Mouse (Mus musculus) midbrain, embryonic 14.5 days (tissue): ENCODE results near the gene Olfr658. TPM values are rescaled to one million over a fixed set of nuclear protein-coding genes. Genes with fewer than 3 reads are reported as not detected.
A peak's percentile ranks its signal among the peaks of the same experiment; 100 is the strongest.

Experiments used
- ATAC-seq: fragments of 200-750 bp; cut with Nextera tagmentation; 2 replicates; pipeline ENCODE4 v1.8.0; 2017; ENCODE audit warnings: moderate number of reproducible peaks, moderate library complexity; ENCODE audit not compliant: low FRiP score, low TSS enrichment
- DNase-seq: peaks from one replicate; pipeline ENCODE4 v3.0.0-alpha.2; 2015
- H3K27ac ChIP-seq: fragments of 300-500 bp; sonication (generic); replicated peaks from 2 replicates; pipeline ENCODE4 v1.5.1; 2014; ENCODE audit warnings: mild to moderate bottlenecking, low read depth, low read length, moderate library complexity
- H3K27me3 ChIP-seq: fragments of 300-500 bp; sonication (generic); 2 replicates; pipeline ENCODE4 v1.6.1; 2014; ENCODE audit warnings: low read length, control low read depth, mixed read lengths; ENCODE audit not compliant: control insufficient read depth, insufficient read depth
- H3K36me3 ChIP-seq: fragments of 300-500 bp; sonication (generic); 2 replicates; pipeline ENCODE4 v1.6.1; 2014; ENCODE audit warnings: low read length, control low read depth; ENCODE audit not compliant: control insufficient read depth, insufficient read depth
- H3K4me1 ChIP-seq: fragments of 300-500 bp; sonication (generic); 2 replicates; pipeline ENCODE4 v1.6.1; 2014; ENCODE audit warnings: mild to moderate bottlenecking, antibody characterized with exemption, low read length, control low read depth; ENCODE audit not compliant: control insufficient read depth, insufficient read depth
- H3K4me2 ChIP-seq: fragments of 300-500 bp; sonication (generic); 2 replicates; pipeline ENCODE4 v1.6.1; 2014; ENCODE audit warnings: mild to moderate bottlenecking, low read length, moderate library complexity
- H3K4me3 ChIP-seq: fragments of 300-500 bp; sonication (generic); replicated peaks from 2 replicates; pipeline ENCODE4 v1.5.1; 2014; ENCODE audit warnings: low read depth, low read length
- H3K9ac ChIP-seq: fragments of 300-500 bp; sonication (generic); replicated peaks from 2 replicates; pipeline ENCODE4 v1.6.1; 2014; ENCODE audit warnings: mild to moderate bottlenecking, low read length, moderate library complexity
- H3K9me3 ChIP-seq: fragments of 300-500 bp; sonication (generic); 2 replicates; pipeline ENCODE4 v1.6.1; 2016; ENCODE audit warnings: low read length, control low read depth, mixed read lengths; ENCODE audit not compliant: control insufficient read depth
- WGBS: fragments of 180-500 bp; shearing (Covaris S2); extraction: QIAGEN DNeasy Blood & Tissue Kit; methylation state at CpG from one replicate; pipeline ENCODE4 v1.1.7; 2014; 5-methylcytosine and 5-hydroxymethylcytosine counted together
- polyA plus RNA-seq: library from polyadenylated mRNA; unstranded; fragments of >200 nt; fragmentation: Nextera tagmentation; extraction: Ambion mirVana; gene quantifications from 2 replicates; pipeline ENCODE4 v1.2.1, GENCODE M21; 2014

The Olfr658 gene
- 0.21 and 0.24 TPM in 2 replicates for polyA plus RNA-seq

- Histone ChIP-seq H3K27me3 (no peaks in the 10 kb centered on the region), H3K4me1 (peaks cover 3% of the 10 kb centered on the region; the same call in 1 of the 2 replicates), H3K36me3 (no peaks in the 10 kb centered on the region), H3K9me3 (no peaks in the 10 kb centered on the region), H3K4me3 (peak within 1 kb of the TSS; percentile 25), H3K4me2 (peak within 1 kb of the TSS; percentile 50), H3K27ac (no peak within 1 kb of the TSS), H3K9ac (no peak within 1 kb of the TSS)
- ATAC-seq = peak; percentile 81
- DNase-seq = peak; percentile 73
- WGBS = 28% methylated on average over 21 of the region's 22 CpGs
These were observed at the start of gene Olfr658 for GRCm38 (mm10) chr7:104646841-104647482. Olfr658 (minus strand) TSS chr7:104647305.

GRCm38 (mm10) chr7:104686201-104686600, 39.1 kb upstream of the Olfr658 start, which contains the start of gene Olfr661:
Olfr661 (plus strand) TSS chr7:104686501.
- 93% methylated on average over 2 of the region's 2 CpGs for WGBS
- Histone ChIP-seq H3K4me2 (no peak within 1 kb of the TSS), H3K9ac (no peak within 1 kb of the TSS), H3K4me1 (no peaks in the 10 kb centered on the region), H3K36me3 (no peaks in the 10 kb centered on the region), H3K4me3 (no peak within 1 kb of the TSS), H3K27ac (no peak within 1 kb of the TSS), H3K9me3 (no peaks in the 10 kb centered on the region), H3K27me3 (no peaks in the 10 kb centered on the region)
- ATAC-seq (no peak), DNase-seq (no peak)

- no peak within 1 kb of the TSS for H3K4me3 ChIP-seq
- no peak within 1 kb of the TSS for H3K4me2 ChIP-seq
- WGBS = 92% methylated on average over 3 of the region's 3 CpGs
- DNase-seq (no peak), ATAC-seq (no peak)
- no peak within 1 kb of the TSS for H3K27ac ChIP-seq
- H3K9ac ChIP-seq = no peak within 1 kb of the TSS
- no peaks in the 10 kb centered on the region for H3K4me1 ChIP-seq
- H3K36me3 ChIP-seq = no peaks in the 10 kb centered on the region
- no peaks in the 10 kb centered on the region for H3K27me3 ChIP-seq
- H3K9me3 ChIP-seq = no peaks in the 10 kb centered on the region
These were observed 19.3 kb upstream of the Olfr658 start, which contains the start of gene Olfr659 for GRCm38 (mm10) chr7:104666453-104666852. Olfr659 (plus strand) TSS chr7:104666753.

- H3K27me3 ChIP-seq = no peaks in the 10 kb centered on the region
These were observed 22.6 kb downstream of the Olfr658 start, which contains the start of gene Olfr657 for GRCm38 (mm10) chr7:104624494-104624893. Olfr657 (plus strand) TSS chr7:104624794.

GRCm38 (mm10) chr7:104613655-104614054, 33.5 kb downstream of the Olfr658 start, which contains the start of gene Olfr656:
Olfr656 (plus strand) TSS chr7:104613955.
- H3K36me3 ChIP-seq = no peaks in the 10 kb centered on the region
- no peak for ATAC-seq
- H3K4me2 ChIP-seq = no peak within 1 kb of the TSS
- no peak within 1 kb of the TSS for H3K4me3 ChIP-seq
- no peak for DNase-seq
- H3K27ac ChIP-seq = no peak within 1 kb of the TSS
- no peak within 1 kb of the TSS for H3K9ac ChIP-seq
- WGBS = 74% methylated on average over 4 of the region's 4 CpGs
- no peaks in the 10 kb centered on the region for H3K27me3 ChIP-seq
- no peaks in the 10 kb centered on the region for H3K4me1 ChIP-seq
- no peaks in the 10 kb centered on the region for H3K9me3 ChIP-seq

More at GRCm38 (mm10) chr7:104624494-104624893, 22.6 kb downstream of the Olfr658 start, which contains the start of gene Olfr657:
- DNase-seq (no peak), ATAC-seq (no peak)
- H3K27ac ChIP-seq = no peak within 1 kb of the TSS
- no peaks in the 10 kb centered on the region for H3K9me3 ChIP-seq
- H3K9ac ChIP-seq = no peak within 1 kb of the TSS
- no peak within 1 kb of the TSS for H3K4me3 ChIP-seq
- no peak within 1 kb of the TSS for H3K4me2 ChIP-seq
- H3K4me1 ChIP-seq = no peaks in the 10 kb centered on the region
- no peaks in the 10 kb centered on the region for H3K36me3 ChIP-seq

GRCm38 (mm10) chr7:104604727-104605126, 42.4 kb downstream of the Olfr658 start:
- no peak for ATAC-seq
- Histone ChIP-seq H3K27ac (no peak overlapping the region), H3K4me2 (no peak overlapping the region), H3K4me1 (no peaks in the 10 kb centered on the region), H3K27me3 (no peaks in the 10 kb centered on the region), H3K36me3 (no peaks in the 10 kb centered on the region), H3K9me3 (no peaks in the 10 kb centered on the region; the same call in 1 of the 2 replicates), H3K9ac (no peak overlapping the region), H3K4me3 (no peak overlapping the region)
- no peak for DNase-seq

GRCm38 (mm10) chr7:104603173-104603572, 43.9 kb downstream of the Olfr658 start:
- WGBS = 7% methylated on average over 3 of the region's 3 CpGs
- ATAC-seq (no peak), DNase-seq (no peak)
- Histone ChIP-seq H3K4me3 (no peak overlapping the region), H3K9ac (no peak overlapping the region), H3K27me3 (no peaks in the 10 kb centered on the region), H3K4me1 (no peaks in the 10 kb centered on the region), H3K27ac (no peak overlapping the region), H3K4me2 (no peak overlapping the region), H3K9me3 (no peaks in the 10 kb centered on the region; the same call in 1 of the 2 replicates), H3K36me3 (no peaks in the 10 kb centered on the region)

GRCm38 (mm10) chr7:104601679-104602078, 45.4 kb downstream of the Olfr658 start, which contains the start of gene Olfr655:
Olfr655 (minus strand) TSS chr7:104601779.
- H3K9me3 ChIP-seq = no peaks in the 10 kb centered on the region; the same call in 1 of the 2 replicates
- no peak for ATAC-seq
- 90% methylated on average over 2 of the region's 2 CpGs for WGBS
- no peaks in the 10 kb centered on the region for H3K27me3 ChIP-seq
- no peak within 1 kb of the TSS for H3K4me2 ChIP-seq
- no peak within 1 kb of the TSS for H3K4me3 ChIP-seq
- no peak within 1 kb of the TSS for H3K9ac ChIP-seq
- DNase-seq = no peak
- no peaks in the 10 kb centered on the region for H3K4me1 ChIP-seq
- H3K27ac ChIP-seq = no peak within 1 kb of the TSS
- no peaks in the 10 kb centered on the region for H3K36me3 ChIP-seq
